Mouse (Mus musculus) cortical plate, adult 2 months (tissue): ENCODE data around the gene Gdf11.

Experiments used
- CTCF ChIP-seq: fragments of 200-500 bp; IDR thresholded peaks from 2 replicates; pipeline ENCODE4 v1.5.1; 2011; ENCODE audit warnings: mild to moderate bottlenecking, control low read depth, low read length; ENCODE audit not compliant: insufficient read depth; ENCODE audit errors: extremely low read depth
- POLR2A ChIP-seq: fragments of 200-500 bp; IDR thresholded peaks from 2 replicates; pipeline ENCODE4 v1.6.1; 2011; ENCODE audit warnings: mild to moderate bottlenecking, low read length, control low read depth; ENCODE audit not compliant: insufficient read depth; ENCODE audit errors: extremely low read depth

GRCm38 (mm10) chr10:128918246-128918645 lies 26.7 kb upstream of the Gdf11 start:
- TF ChIP-seq CTCF: no peak
- TF ChIP-seq POLR2A: no peak
